Mouse (Mus musculus) intestine, embryonic 15.5 days (tissue): ENCODE results near the gene Gm17555. TPM values are rescaled to one million over a fixed set of nuclear protein-coding genes. Genes with fewer than 3 reads are reported as not detected.
"Not testable (repeated sequence)": the region's sequence is repeated elsewhere in the genome, so short reads cannot be mapped to it uniquely, and the experiment has no call there.

ENCODE experiments used
- ATAC-seq: fragments of 200-750 bp; cut with Nextera tagmentation; 2 replicates; pipeline ENCODE4 v1.8.0; 2017; ENCODE audit warnings: moderate TSS enrichment, moderate library complexity
- H3K27ac ChIP-seq: fragments of 300-500 bp; sonication (generic); 2 replicates; pipeline ENCODE4 v1.5.1; 2015; ENCODE audit warnings: mild to moderate bottlenecking, inconsistent platforms
- H3K27me3 ChIP-seq: fragments of 300-500 bp; sonication (generic); replicated peaks from 2 replicates; pipeline ENCODE4 v1.6.1; 2015; ENCODE audit warnings: inconsistent platforms
- H3K36me3 ChIP-seq: fragments of 300-500 bp; sonication (generic); 2 replicates; pipeline ENCODE4 v1.6.1; 2015; ENCODE audit warnings: inconsistent platforms
- H3K4me1 ChIP-seq: fragments of 300-500 bp; sonication (generic); replicated peaks from 2 replicates; pipeline ENCODE4 v1.6.1; 2015; ENCODE audit warnings: inconsistent platforms
- H3K4me2 ChIP-seq: fragments of 300-500 bp; sonication (generic); replicated peaks from 2 replicates; pipeline ENCODE4 v1.6.1; 2015; ENCODE audit warnings: mild to moderate bottlenecking, inconsistent platforms
- H3K4me3 ChIP-seq: fragments of 300-500 bp; sonication (generic); replicated peaks from 2 replicates; pipeline ENCODE4 v1.5.1; 2015; ENCODE audit warnings: inconsistent platforms
- H3K9ac ChIP-seq: fragments of 300-500 bp; sonication (generic); 2 replicates; pipeline ENCODE4 v1.6.1; 2015; ENCODE audit warnings: inconsistent platforms
- H3K9me3 ChIP-seq: fragments of 300-500 bp; sonication (generic); 2 replicates; pipeline ENCODE4 v1.6.1; 2016; ENCODE audit warnings: inconsistent platforms
- WGBS: fragments of 180-500 bp; shearing (Covaris S2); methylation state at CpG from one replicate; pipeline ENCODE4 v1.1.7; 2015; 5-methylcytosine and 5-hydroxymethylcytosine counted together
- polyA plus RNA-seq: library from polyadenylated mRNA; unstranded; fragments of >200 nt; fragmentation: Nextera tagmentation; extraction: Ambion mirVana; gene quantifications from 2 replicates; pipeline ENCODE4 v1.2.1, GENCODE M21; 2015

Gene Gm17555
- polyA plus RNA-seq = not detected in 2 replicates

DNA sequence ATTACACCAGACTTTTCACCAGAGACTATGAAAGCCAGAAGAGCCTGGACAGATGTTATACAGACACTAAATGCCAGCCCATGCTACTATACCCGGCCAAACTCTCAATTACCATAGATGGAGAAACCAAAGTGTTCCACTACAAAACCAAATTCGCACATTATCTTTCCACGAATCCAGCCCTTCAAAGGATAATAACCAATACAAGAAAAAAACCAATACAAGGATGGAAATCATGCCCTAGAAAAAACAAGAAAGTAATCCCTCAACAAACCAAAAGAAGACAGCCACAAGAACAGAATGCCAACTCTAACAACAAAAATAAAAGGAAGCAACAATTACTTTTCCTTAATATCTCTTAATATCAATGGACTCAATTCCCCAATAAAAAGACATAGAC lies at the start of gene Gm17555:
Gene Gm17555 (plus strand): TSS at position 301 of the 400 bp plus-strand sequence.
- not testable (repeated sequence) for H3K4me1 ChIP-seq, H3K27ac ChIP-seq, ATAC-seq, H3K4me2 ChIP-seq, H3K9me3 ChIP-seq, H3K9ac ChIP-seq, H3K4me3 ChIP-seq, H3K36me3 ChIP-seq, H3K27me3 ChIP-seq
- 90% methylated on average over 3 of the region's 3 CpGs for WGBS

DNA sequence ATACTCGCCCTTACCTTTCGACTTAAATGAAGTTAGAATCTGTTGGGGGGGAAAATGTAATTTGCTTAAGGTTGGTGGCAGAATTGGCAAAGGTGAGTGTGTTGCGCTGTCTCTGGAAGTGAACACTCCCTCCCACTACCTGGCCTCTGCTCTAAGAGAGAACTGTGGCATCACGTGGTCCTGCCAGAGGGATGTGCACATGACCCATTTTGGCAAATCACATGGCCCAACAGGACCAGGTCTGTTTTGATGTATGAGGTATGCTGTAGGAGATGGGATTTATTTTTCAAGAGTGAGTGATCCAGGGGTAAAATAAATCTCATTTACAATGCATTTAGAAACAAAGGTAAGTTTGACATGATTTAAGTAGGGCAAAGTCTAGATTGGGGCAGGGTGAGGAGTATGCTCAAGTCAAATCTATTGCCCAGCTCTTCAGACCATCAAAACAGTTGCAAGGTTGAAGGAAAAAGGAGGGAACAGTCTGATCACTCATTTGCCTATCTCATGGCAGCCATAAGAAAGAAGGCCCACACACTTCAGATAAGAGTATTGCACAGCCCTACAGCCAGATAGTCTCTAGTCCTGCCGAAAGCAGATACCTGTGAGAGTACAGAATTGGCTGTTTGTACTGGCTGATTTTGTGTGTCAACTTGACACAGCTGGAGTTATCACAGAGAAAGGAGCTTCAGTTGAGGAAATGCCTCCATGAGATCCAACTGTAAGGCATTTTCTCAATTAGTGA lies 49.5 kb upstream of the Gm17555 start:
- 91% methylated on average over 5 of the region's 5 CpGs for WGBS
- ATAC-seq = peak; percentile 79

DNA sequence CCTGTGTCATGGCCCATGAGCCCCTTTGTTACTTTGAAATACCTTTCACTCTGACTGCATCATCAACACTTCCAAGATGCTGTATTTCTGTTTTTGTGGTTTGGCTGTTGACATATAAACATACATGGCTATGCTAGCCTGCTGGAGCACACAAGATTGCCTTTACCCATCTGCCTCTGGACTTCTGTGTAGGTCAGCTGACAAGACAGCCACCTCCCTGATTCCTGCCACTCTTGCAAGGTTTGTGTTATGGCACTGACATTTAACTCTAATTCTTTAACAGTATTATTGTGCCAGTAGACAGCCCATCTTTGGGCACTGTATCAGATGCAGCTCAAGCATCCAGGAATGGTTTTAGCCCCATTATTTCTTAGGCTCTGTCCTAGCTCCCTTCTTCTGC lies 48.6 kb upstream of the Gm17555 start:
- no peaks in the 10 kb centered on the region for H3K4me1 ChIP-seq
- no peak overlapping the region for H3K4me2 ChIP-seq
- H3K36me3 ChIP-seq = no peaks in the 10 kb centered on the region
- no peak overlapping the region for H3K27ac ChIP-seq
- H3K9me3 ChIP-seq = no peaks in the 10 kb centered on the region
- ATAC-seq = no peak
- H3K4me3 ChIP-seq = no peak overlapping the region
- no peaks in the 10 kb centered on the region for H3K27me3 ChIP-seq
- no peak overlapping the region for H3K9ac ChIP-seq

More for the DNA sequence above, 49.5 kb upstream of the Gm17555 start:
- H3K36me3 ChIP-seq = no peaks in the 10 kb centered on the region
- H3K9ac ChIP-seq = no peak overlapping the region
- no peak overlapping the region for H3K4me3 ChIP-seq
- no peaks in the 10 kb centered on the region for H3K27me3 ChIP-seq
- no peak overlapping the region for H3K4me2 ChIP-seq
- H3K9me3 ChIP-seq = no peaks in the 10 kb centered on the region
- no peak overlapping the region for H3K27ac ChIP-seq
- H3K4me1 ChIP-seq = no peaks in the 10 kb centered on the region

DNA sequence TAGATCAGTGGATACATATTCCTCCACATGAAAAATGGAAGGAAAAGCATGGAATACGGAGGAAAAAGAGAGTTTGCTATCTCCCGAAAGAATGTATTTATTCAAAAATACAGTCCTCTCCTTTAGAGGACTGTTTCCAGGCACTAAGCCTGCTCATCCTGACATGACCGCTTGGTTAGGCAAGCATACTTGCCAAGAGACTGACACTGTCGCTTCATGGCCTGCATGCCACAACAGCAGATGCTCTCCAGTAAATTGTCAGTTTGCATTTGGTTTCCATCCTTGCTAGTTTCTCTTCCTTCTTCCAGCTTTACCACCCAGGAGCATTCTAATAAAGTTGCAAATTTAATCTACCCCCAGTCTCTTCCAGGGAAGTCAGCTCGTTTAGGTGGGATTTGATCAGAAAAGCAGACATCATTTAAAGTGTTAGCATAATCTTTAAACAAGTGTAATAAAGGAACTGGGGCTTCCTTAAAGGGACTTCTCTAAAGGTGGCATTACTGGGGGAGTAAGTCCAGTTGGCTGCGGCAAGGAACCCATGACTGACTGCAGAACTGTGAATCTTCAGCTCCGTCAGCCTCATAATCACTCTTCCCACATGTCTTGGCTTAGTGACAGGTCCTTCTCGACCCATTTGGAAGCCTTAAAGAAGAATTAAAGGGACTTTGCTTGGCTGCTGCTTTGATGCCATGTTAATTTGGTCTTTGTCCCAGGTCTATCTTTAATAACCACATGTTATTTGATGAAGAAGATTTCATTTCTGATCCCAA lies 47.9 kb upstream of the Gm17555 start:
- H3K4me3 ChIP-seq = no peak overlapping the region
- no peaks in the 10 kb centered on the region for H3K4me1 ChIP-seq
- ATAC-seq = no peak
- 86% methylated on average over 8 of the region's 8 CpGs for WGBS
- H3K27ac ChIP-seq = no peak overlapping the region
- H3K4me2 ChIP-seq = no peak overlapping the region
- H3K36me3 ChIP-seq = no peaks in the 10 kb centered on the region
- no peaks in the 10 kb centered on the region for H3K9me3 ChIP-seq
- no peak overlapping the region for H3K9ac ChIP-seq
- no peaks in the 10 kb centered on the region for H3K27me3 ChIP-seq

DNA sequence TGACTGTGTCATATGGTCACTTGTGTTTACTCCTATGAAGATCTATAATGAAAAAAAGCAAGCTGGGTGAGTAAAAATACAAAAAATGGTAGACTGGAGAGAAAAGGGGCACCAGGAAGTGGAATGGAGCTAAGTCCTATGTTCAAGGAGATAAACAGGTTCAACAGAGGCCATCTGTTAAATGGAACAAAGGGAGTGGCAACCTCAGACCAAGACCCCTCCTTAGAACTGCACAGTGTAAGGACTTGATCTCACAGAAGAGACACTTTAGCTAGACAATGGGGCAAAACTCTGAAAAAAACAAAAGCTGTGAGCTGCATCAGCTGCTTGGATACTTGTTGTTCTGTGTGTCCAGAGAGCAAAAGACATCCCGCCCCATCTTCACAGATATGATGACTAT lies 43.5 kb upstream of the Gm17555 start:
- 95% methylated on average over 1 of the region's 1 CpGs for WGBS
- H3K9ac ChIP-seq = no peak overlapping the region
- no peaks in the 10 kb centered on the region for H3K27me3 ChIP-seq
- no peak overlapping the region for H3K27ac ChIP-seq
- H3K4me3 ChIP-seq = no peak overlapping the region
- H3K36me3 ChIP-seq = no peaks in the 10 kb centered on the region
- no peaks in the 10 kb centered on the region for H3K4me1 ChIP-seq
- no peaks in the 10 kb centered on the region for H3K9me3 ChIP-seq
- H3K4me2 ChIP-seq = no peak overlapping the region
- ATAC-seq = no peak

DNA sequence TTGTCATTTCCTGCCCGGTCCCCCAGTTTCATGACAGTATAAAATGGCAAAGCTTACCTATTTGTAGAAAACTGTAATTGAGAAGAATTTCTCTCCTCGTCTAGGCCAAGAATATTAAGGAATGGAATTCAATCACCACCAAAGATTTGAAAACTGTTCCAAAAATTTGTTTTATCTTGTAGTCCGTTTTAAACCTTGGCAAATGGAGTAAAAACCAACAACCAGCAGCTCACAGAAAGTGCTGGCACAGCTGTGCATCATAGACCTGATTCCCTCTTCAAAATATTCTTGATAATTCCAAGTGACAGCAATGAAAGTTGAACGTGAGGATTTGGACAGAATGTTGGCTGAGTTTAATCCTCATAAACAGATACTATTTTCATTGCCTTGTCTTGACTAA lies 23.6 kb upstream of the Gm17555 start:
- H3K9me3 ChIP-seq = no peaks in the 10 kb centered on the region
- no peak overlapping the region for H3K9ac ChIP-seq
- no peaks in the 10 kb centered on the region for H3K4me1 ChIP-seq
- no peak overlapping the region for H3K27ac ChIP-seq
- H3K36me3 ChIP-seq = no peaks in the 10 kb centered on the region
- ATAC-seq = no peak
- H3K4me3 ChIP-seq = no peak overlapping the region
- 74% methylated on average over 4 of the region's 4 CpGs for WGBS
- H3K4me2 ChIP-seq = no peak overlapping the region
- H3K27me3 ChIP-seq = no peaks in the 10 kb centered on the region

DNA sequence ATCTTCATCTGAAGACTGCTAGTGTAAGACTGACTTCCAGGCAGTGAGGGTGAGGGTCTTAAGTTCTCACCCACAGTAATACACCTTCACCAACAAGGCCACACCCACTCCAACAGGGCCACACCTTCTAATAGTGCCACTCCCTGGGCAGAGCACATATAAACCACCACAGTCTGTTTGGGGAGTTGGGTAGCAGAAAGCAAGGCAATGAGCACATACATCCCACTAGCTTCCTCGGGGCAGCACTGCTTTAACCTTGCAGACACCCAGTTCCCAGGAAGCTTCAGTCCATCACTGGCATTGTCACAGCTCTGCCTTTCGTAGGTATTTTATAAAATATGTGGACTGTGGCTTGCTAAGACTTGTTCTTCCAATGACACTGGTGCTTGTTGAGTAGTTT lies 22.8 kb upstream of the Gm17555 start:
- WGBS = 88% methylated on average over 2 of the region's 2 CpGs
- ATAC-seq = no peak
- Histone ChIP-seq H3K9me3 (no peaks in the 10 kb centered on the region), H3K36me3 (no peaks in the 10 kb centered on the region), H3K4me2 (no peak overlapping the region), H3K9ac (no peak overlapping the region), H3K27me3 (no peaks in the 10 kb centered on the region), H3K27ac (no peak overlapping the region), H3K4me1 (no peaks in the 10 kb centered on the region), H3K4me3 (no peak overlapping the region)

DNA sequence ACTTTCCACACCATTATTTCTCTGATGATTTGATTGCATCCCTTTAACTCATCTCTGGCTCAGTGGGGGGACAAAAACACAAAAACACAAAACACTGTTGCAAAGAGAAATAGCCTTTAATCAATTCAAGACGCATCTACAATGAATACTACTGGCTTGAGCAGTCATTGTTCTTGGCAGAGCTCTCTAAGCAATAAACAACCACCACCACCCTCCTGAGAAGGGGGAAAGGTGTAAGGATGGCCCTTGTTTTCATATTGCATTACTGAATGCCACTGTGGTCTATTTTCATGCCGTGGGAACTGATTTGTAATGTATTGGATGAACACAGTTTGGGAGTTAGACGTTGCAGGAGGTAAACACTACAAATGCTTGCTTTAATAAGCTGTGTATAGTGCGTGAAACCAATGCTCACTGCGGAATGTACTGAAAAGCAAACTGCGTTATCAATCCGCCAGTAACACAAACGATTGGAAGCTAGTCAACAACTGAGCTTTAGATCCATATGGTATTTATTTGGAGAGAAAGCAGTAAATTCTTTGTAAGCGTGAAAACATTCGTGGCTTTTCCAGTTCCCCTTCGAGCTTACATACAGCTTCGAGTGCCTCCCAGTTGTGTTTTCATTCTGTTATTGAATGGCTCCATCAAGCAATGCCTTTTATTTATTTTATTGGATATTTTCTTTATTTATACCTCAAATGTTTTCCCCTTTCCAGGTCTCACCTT lies 19.1 kb upstream of the Gm17555 start:
- H3K36me3 ChIP-seq = no peaks in the 10 kb centered on the region
- H3K4me3 ChIP-seq = no peak overlapping the region
- no peaks in the 10 kb centered on the region for H3K27me3 ChIP-seq
- H3K9me3 ChIP-seq = no peaks in the 10 kb centered on the region
- no peaks in the 10 kb centered on the region for H3K4me1 ChIP-seq
- H3K4me2 ChIP-seq = no peak overlapping the region
- ATAC-seq = no peak
- no peak overlapping the region for H3K27ac ChIP-seq
- H3K9ac ChIP-seq = no peak overlapping the region
- 72% methylated on average over 12 of the region's 12 CpGs for WGBS

DNA sequence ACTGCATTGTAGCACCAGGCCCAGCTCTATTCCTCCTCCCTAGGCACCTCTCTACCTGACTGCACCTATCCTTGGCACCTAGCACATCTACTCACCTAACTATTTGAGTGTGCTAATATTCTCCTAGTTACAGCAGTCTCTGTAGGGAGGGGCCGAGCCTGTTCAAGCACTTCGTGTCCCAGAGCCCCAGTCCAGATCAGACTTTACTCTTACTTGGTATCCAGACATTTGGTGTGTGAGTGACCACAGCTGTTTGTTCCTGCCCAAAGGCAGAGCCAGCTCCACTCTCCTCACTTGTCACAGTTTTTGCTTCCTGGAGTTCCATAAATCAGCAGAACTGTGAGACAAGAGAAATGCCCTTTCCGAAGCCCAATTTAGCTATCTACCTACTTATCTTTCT lies 15.9 kb upstream of the Gm17555 start:
- Histone ChIP-seq H3K4me2 (no peak overlapping the region), H3K27me3 (no peaks in the 10 kb centered on the region), H3K4me3 (no peak overlapping the region), H3K27ac (no peak overlapping the region), H3K9me3 (no peaks in the 10 kb centered on the region), H3K36me3 (no peaks in the 10 kb centered on the region), H3K4me1 (no peaks in the 10 kb centered on the region), H3K9ac (no peak overlapping the region)
- ATAC-seq = no peak
- WGBS = 70% methylated on average over 3 of the region's 3 CpGs

DNA sequence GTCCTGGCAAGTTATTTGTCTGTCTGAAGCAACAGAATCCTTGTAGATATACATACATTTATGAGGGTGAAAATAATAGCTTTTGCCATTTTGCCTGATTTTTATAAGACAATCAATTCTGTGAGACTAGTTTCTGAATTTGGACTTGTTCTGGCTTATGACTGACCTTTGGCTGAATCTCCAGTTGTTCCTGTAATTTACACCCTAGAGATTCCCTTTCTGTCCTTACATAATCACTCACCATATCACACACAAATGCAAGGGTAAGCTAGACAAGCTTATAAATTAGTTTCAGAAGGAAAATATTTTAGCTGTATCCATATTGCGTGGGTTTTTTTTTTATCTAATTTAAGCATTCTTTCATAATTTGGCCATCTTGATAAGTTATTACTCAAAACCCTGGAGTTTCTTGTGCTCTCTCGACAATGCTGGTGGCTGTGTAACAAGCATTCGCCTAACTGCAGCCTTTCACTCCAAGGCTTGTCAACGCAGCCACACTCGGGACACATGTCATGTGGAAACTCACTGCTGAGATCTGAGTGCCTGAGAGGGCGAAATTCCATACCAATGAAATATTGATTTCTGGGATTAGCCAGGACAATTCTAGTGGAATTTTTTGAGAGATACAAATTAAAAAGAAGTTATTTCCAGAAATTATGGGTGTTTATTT lies 3.8 kb upstream of the Gm17555 start:
- ATAC-seq = no peak
- Histone ChIP-seq H3K27me3 (no peaks in the 10 kb centered on the region), H3K9me3 (no peaks in the 10 kb centered on the region), H3K4me3 (no peak overlapping the region), H3K4me1 (no peaks in the 10 kb centered on the region), H3K36me3 (no peaks in the 10 kb centered on the region), H3K9ac (no peak overlapping the region), H3K27ac (no peak overlapping the region), H3K4me2 (no peak overlapping the region)
- 86% methylated on average over 6 of the region's 6 CpGs for WGBS

DNA sequence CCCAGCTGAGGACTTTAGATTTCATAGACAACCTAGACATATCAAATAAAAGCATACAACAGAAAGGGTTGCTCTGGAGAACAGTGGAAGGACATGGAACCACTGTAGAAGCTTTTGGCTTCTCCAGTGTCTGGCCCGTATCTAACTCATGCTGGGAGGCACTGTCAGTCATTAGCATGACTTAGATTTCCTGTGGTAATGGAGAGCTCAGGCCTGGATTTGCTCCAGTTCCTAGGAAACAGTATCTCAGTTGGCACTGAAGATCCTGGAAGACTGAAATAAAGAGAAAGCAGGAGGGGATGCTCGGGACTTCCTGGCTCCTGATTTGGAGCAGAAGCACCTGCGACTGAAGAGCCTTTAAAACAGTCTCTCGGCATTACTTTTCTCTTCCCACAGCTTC lies 12.7 kb downstream of the Gm17555 start:
- no peak overlapping the region for H3K9ac ChIP-seq
- no peaks in the 10 kb centered on the region for H3K4me1 ChIP-seq
- no peaks in the 10 kb centered on the region for H3K9me3 ChIP-seq
- H3K27me3 ChIP-seq = no peaks in the 10 kb centered on the region
- no peak overlapping the region for H3K4me2 ChIP-seq
- no peak for ATAC-seq
- no peak overlapping the region for H3K27ac ChIP-seq
- WGBS = 70% methylated on average over 4 of the region's 4 CpGs
- H3K36me3 ChIP-seq = no peaks in the 10 kb centered on the region
- no peak overlapping the region for H3K4me3 ChIP-seq

DNA sequence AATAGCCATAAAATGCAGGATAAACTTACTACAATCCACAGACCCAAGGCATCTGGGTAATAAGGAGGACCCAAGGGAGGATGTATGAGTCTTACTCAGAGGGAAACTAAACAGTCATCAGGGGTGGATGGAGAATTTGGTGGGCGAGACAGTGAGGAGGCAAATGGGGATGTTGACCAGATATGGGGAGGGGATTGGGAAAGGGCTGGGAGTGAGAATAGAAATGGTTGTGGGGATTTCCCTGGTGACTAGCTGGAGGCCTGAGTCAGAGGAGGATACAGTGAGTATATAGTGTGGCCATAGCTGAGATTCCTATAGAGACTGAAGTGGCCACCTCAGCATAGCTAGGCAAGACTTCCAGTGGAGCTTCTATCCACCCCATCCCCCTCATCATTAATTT lies 16.8 kb downstream of the Gm17555 start:
- Histone ChIP-seq H3K9me3 (no peaks in the 10 kb centered on the region), H3K27me3 (no peaks in the 10 kb centered on the region), H3K36me3 (no peaks in the 10 kb centered on the region), H3K4me3 (no peak overlapping the region), H3K4me1 (no peaks in the 10 kb centered on the region), H3K4me2 (no peak overlapping the region), H3K27ac (no peak overlapping the region), H3K9ac (no peak overlapping the region)
- ATAC-seq = no peak
- WGBS = 83% methylated on average over 1 of the region's 1 CpGs
